Comparison of ENCODE assay signal across 8 mouse cellular contexts in the genomic region with DNA sequence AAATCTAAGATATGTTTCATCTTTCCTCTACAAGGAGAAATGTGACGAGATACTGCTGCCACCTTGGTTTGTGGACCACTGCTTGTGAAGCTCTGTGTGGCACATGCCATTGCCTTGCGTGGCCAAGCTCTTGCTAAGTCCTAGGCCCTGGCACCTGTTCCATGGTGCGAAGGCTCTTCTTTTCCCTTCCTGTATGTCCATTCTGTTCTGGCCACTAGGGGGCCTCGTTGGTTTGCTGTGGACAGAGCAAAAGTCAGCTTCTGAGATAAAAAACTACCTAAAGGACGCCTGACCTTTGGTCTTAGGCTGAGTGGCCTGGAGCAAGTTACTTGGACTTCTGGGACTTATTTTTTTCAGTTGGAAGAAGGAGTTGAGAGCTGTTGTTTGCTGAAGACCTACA. TPM values are rescaled to one million over a fixed set of nuclear protein-coding genes. Genes with fewer than 3 reads are reported as not detected.
A peak's percentile ranks its signal among the peaks of the same experiment; 100 is the strongest.
DNase-seq lines count a peak whose midpoint lies in the region; ATAC-seq and TF ChIP-seq lines count a peak whose summit lies in the region.
"Had no signal": no experiment of that assay in that cellular context is flagged by ENCODE, and none has a peak within 500 bp of the region (broad histone marks: within the 10 kb centered on the region; RNA-seq: fewer than 3 reads in every experiment).

No protein-coding gene starts in this region.

- H3K27me3 ChIP-seq in hindbrain, embryonic 15.5 days, result no peaks in the 10 kb centered on the region
- no peaks in the 10 kb centered on the region for H3K27me3 ChIP-seq in stomach, postnatal 0 days (ENCODE audit: control insufficient read depth, insufficient read depth, low read length)
- H3K27me3 ChIP-seq: heart, embryonic 15.5 days had no signal

- in situ Hi-C loops in ES-E14 (cut with MboI; ENCODE audit: low sequenced_read_pairs in 2 of 2, unreplicated experiment in 2 of 2), result loop anchor here in 1 of 2 experiments (25.0 kb wide), 1 partner anchor 220 kb away; no protein-coding TSS in a partner anchor

- peak; percentile 87 for TF ChIP-seq CTCF in stomach, postnatal 0 days (IDR thresholded peaks at IDR 0.05; ENCODE audit: low read depth)

- no peaks in the 10 kb centered on the region for H3K4me1 ChIP-seq in ES-E14 (ENCODE audit: control insufficient read depth in 2 of 2, insufficient read depth in 2 of 2, low read length in 2 of 2, poor library complexity in 1 of 2)
- H3K4me1 ChIP-seq in hindbrain, embryonic 15.5 days (replicated peaks), result no peaks in the 10 kb centered on the region
- no peaks in the 10 kb centered on the region for H3K4me1 ChIP-seq in stomach, postnatal 0 days (replicated peaks; ENCODE audit: control insufficient read depth, insufficient read depth)
- H3K4me1 ChIP-seq: heart, embryonic 15.5 days had no signal

- no peak for TF ChIP-seq EP300 in stomach, postnatal 0 days (optimal IDR thresholded peaks at IDR 0.05)

- 0 out of 2 replicates have a peak, but pooled peaks have one; percentile 11 for ATAC-seq in hindbrain, embryonic 15.5 days (ENCODE audit: low FRiP score, low read depth)
- ATAC-seq in megakaryocyte progenitor cell, adult 5-6 weeks (replicated peaks; ENCODE audit: poor library complexity), result peak; percentile 92
- ATAC-seq in stomach, postnatal 0 days (ENCODE audit: low FRiP score, low TSS enrichment), result peak; percentile 72

- H3K4me3 ChIP-seq in ES-E14 (ENCODE audit: insufficient read depth in 1 of 2, low read depth in 1 of 2, low read length in 2 of 2, poor library complexity in 1 of 2, severe bottlenecking in 1 of 2), result no peak overlapping the region
- no peak overlapping the region for H3K4me3 ChIP-seq in hindbrain, embryonic 15.5 days
- no peak overlapping the region for H3K4me3 ChIP-seq in stomach, postnatal 0 days (ENCODE audit: low read depth, low read length)
- H3K4me3 ChIP-seq: heart, embryonic 15.5 days had no signal

- H3K27ac ChIP-seq in ES-E14 (ENCODE audit: insufficient read depth, low read depth, low read length, poor library complexity, severe bottlenecking), result no peak overlapping the region
- no peak overlapping the region for H3K27ac ChIP-seq in hindbrain, embryonic 15.5 days (replicated peaks)
- no peak overlapping the region for H3K27ac ChIP-seq in stomach, postnatal 0 days (replicated peaks)
- H3K27ac ChIP-seq: heart, embryonic 15.5 days had no signal

- H3K36me3 ChIP-seq in ES-E14 (ENCODE audit: control insufficient read depth, insufficient read depth, low read length, poor library complexity, severe bottlenecking), result no peaks in the 10 kb centered on the region
- no peaks in the 10 kb centered on the region for H3K36me3 ChIP-seq in hindbrain, embryonic 15.5 days
- no peaks in the 10 kb centered on the region for H3K36me3 ChIP-seq in stomach, postnatal 0 days (ENCODE audit: control insufficient read depth, insufficient read depth, low read length)
- H3K36me3 ChIP-seq: heart, embryonic 15.5 days had no signal

- DNase-seq in ES-E14 (ENCODE audit: low read depth, low spot score), result peak; percentile 57
- peak; percentile 69 for DNase-seq in adrenal gland, adult 2 months
- DNase-seq in embryo, embryonic 10.5 days (ENCODE audit: low spot score), result peak; percentile 86
- DNase-seq in layer of hippocampus, postnatal 14 days (ENCODE audit: low spot score in 2 of 2), result peak; percentile 48 to 71
- peak; percentile 75 for DNase-seq in stomach, postnatal 0 days (ENCODE audit: low spot score)

- WGBS in hindbrain, embryonic 15.5 days, result 34% methylated on average over 5 of the region's 5 CpGs
- 33% methylated on average over 5 of the region's 5 CpGs for WGBS in stomach, postnatal 0 days

- H3K9ac ChIP-seq in ES-E14 (ENCODE audit: insufficient read depth, low read depth, low read length, poor library complexity, severe bottlenecking), result no peak overlapping the region
- H3K9ac ChIP-seq in hindbrain, embryonic 15.5 days, result no peak overlapping the region
- H3K9ac ChIP-seq in stomach, postnatal 0 days (ENCODE audit: low read length), result no peak overlapping the region
- H3K9ac ChIP-seq: heart, embryonic 15.5 days had no signal

- H3K9me3 ChIP-seq in ES-E14 (ENCODE audit: control insufficient read depth, insufficient read depth, low read depth, low read length), result no peaks in the 10 kb centered on the region
- H3K9me3 ChIP-seq in hindbrain, embryonic 15.5 days, result no peaks in the 10 kb centered on the region
- no peaks in the 10 kb centered on the region for H3K9me3 ChIP-seq in stomach, postnatal 0 days (ENCODE audit: control insufficient read depth, low read length)
- H3K9me3 ChIP-seq: heart, embryonic 15.5 days had no signal

- no peak overlapping the region for H3K4me2 ChIP-seq in hindbrain, embryonic 15.5 days
- no peak overlapping the region for H3K4me2 ChIP-seq in stomach, postnatal 0 days (replicated peaks; ENCODE audit: low read depth)
- H3K4me2 ChIP-seq: heart, embryonic 15.5 days had no signal

TF ChIP-seq in ES-E14, 5 proteins besides CTCF, POLR2A, EP300 and RAD21:
- no peak for TF ChIP-seq ZNF384 (IDR thresholded peaks at IDR 0.05; ENCODE audit: low read depth, low read length)
- TF ChIP-seq ZC3H11A (IDR thresholded peaks at IDR 0.05; ENCODE audit: borderline replicate concordance, low read depth, low read length), result peak; percentile 55; the same call in 1 of the 2 replicates
- TF ChIP-seq HCFC1 (IDR thresholded peaks at IDR 0.05; ENCODE audit: borderline replicate concordance, insufficient read depth, low read length), result no peak

RNA-seq across cellular contexts. Expression of gene Neurod6, which starts 36.1 kb away (rescaled TPM):
- total RNA-seq in ES-E14 (2012; rRNA removed), result not detected in 2 replicates
- not detected for total RNA-seq in adrenal gland, adult 2 months (2021)
- not detected in 2 replicates for polyA plus RNA-seq in adrenal gland, adult 2 months (2012; rRNA removed)
- polyA plus RNA-seq in hindbrain, embryonic 15.5 days (2015; fragmentation: Nextera tagmentation; extraction: Ambion mirVana), result 29.6 and 43.9 TPM in 2 replicates
- total RNA-seq in layer of hippocampus, postnatal 14 days (2021), result 100 to 1,000 TPM; 213 to 233 TPM
- not detected in 2 replicates for total RNA-seq in megakaryocyte progenitor cell, adult 5-6 weeks (2015)
- not detected in 2 replicates for total RNA-seq in megakaryocyte progenitor cell, adult 5-6 weeks (2017)
- 0.07 and 0.11 TPM in 2 replicates for polyA plus RNA-seq in stomach, postnatal 0 days (2015; fragmentation: Nextera tagmentation; extraction: Ambion mirVana)

Comparison
In these comparisons a context has a peak if more than half of its experiments do, and no peak if none do; other contexts are left out.
1. ATAC-seq: peak in every context shown above with its lines; median percentile 92 in megakaryocyte progenitor cell, adult 5-6 weeks; 72 in stomach, postnatal 0 days; 11 in hindbrain, embryonic 15.5 days.
2. RNA of gene Neurod6, which starts 36.1 kb away (total RNA-seq): 213 to 233 TPM in layer of hippocampus, postnatal 14 days; not detected in ES-E14, not detected in adrenal gland, adult 2 months and not detected in megakaryocyte progenitor cell, adult 5-6 weeks; every median in the first group is over 100 times any median in the second.
3. Peak in every context shown above with its lines, with median percentiles within 50 percentile points of each other: DNase-seq.